Mouse (Mus musculus) intestine, embryonic 16.5 days (tissue): ENCODE data around the gene Podnl1. TPM values are rescaled to one million over a fixed set of nuclear protein-coding genes. Genes with fewer than 3 reads are reported as not detected.

Source experiments
- ATAC-seq: fragments of 200-750 bp; cut with Nextera tagmentation; 2 replicates; pipeline ENCODE4 v1.8.0; 2017; ENCODE audit warnings: moderate TSS enrichment, moderate library complexity
- H3K27ac ChIP-seq: fragments of 300-500 bp; sonication (generic); 2 replicates; pipeline ENCODE4 v1.5.1; 2014; ENCODE audit warnings: mild to moderate bottlenecking, low read length
- H3K27me3 ChIP-seq: fragments of 300-500 bp; sonication (generic); replicated peaks from 2 replicates; pipeline ENCODE4 v1.6.1; 2014; ENCODE audit warnings: low read length, control low read depth, mixed read lengths; ENCODE audit not compliant: control insufficient read depth, insufficient read depth
- H3K36me3 ChIP-seq: fragments of 300-500 bp; sonication (generic); 2 replicates; pipeline ENCODE4 v1.6.1; 2014; ENCODE audit warnings: low read length, control low read depth; ENCODE audit not compliant: control insufficient read depth, insufficient read depth
- H3K4me1 ChIP-seq: fragments of 300-500 bp; sonication (generic); 2 replicates; pipeline ENCODE4 v1.6.1; 2014; ENCODE audit warnings: low read length, control low read depth, mixed read lengths; ENCODE audit not compliant: control insufficient read depth, insufficient read depth
- H3K4me2 ChIP-seq: fragments of 300-500 bp; sonication (generic); 2 replicates; pipeline ENCODE4 v1.6.1; 2014; ENCODE audit warnings: low read depth, low read length, control low read depth
- H3K4me3 ChIP-seq: fragments of 300-500 bp; sonication (generic); 2 replicates; pipeline ENCODE4 v1.5.1; 2014; ENCODE audit warnings: mild to moderate bottlenecking, low read length
- H3K9ac ChIP-seq: fragments of 300-500 bp; sonication (generic); 2 replicates; pipeline ENCODE4 v1.6.1; 2014; ENCODE audit warnings: low read depth, low read length
- H3K9me3 ChIP-seq: fragments of 300-500 bp; sonication (generic); 2 replicates; pipeline ENCODE4 v1.6.1; 2016; ENCODE audit warnings: low read length, control low read depth; ENCODE audit not compliant: control insufficient read depth
- WGBS: fragments of 180-500 bp; shearing (Covaris S2); extraction: QIAGEN DNeasy Blood & Tissue Kit; methylation state at CpG from one replicate; pipeline ENCODE4 v1.1.7; 2014; 5-methylcytosine and 5-hydroxymethylcytosine counted together
- polyA plus RNA-seq: library from polyadenylated mRNA; unstranded; fragments of >200 nt; fragmentation: Nextera tagmentation; extraction: Ambion mirVana; gene quantifications from 2 replicates; pipeline ENCODE4 v1.2.1, GENCODE M21; 2015

The Podnl1 gene
- polyA plus RNA-seq = 0.38 TPM in 2 replicates

DNA sequence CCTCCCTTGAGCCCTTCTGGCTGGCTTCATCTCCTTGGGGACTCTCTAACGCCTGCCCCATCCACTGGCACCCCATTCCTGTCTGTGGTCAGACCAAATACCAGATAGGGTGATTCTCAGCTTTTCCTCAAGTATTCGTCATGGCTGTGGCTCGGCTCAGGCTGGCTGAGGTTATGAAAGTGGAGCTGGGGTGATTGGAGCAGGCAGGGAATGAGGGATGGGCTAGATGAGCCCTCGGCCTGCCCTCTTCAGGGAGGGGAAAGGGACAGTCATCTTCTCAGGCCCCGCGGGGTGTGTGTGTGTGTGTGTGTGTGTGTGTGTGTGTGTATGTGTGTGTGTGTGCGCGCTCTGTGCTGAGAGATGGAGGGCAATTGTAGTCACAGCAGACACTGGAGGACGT, at the start of gene Podnl1:
Podnl1 (plus strand) TSS at position 334 of the 400 bp plus-strand sequence.
- H3K4me2 ChIP-seq = no peak within 1 kb of the TSS
- H3K36me3 ChIP-seq = no peaks in the 10 kb centered on the region
- H3K9ac ChIP-seq = no peak within 1 kb of the TSS
- no peaks in the 10 kb centered on the region for H3K9me3 ChIP-seq
- no peaks in the 10 kb centered on the region for H3K27me3 ChIP-seq
- no peak within 1 kb of the TSS for H3K4me3 ChIP-seq
- 42% methylated on average over 8 of the region's 9 CpGs for WGBS
- no peaks in the 10 kb centered on the region for H3K4me1 ChIP-seq
- ATAC-seq = peak; percentile 56; the same call in 1 of the 2 replicates
- H3K27ac ChIP-seq = no peak within 1 kb of the TSS

DNA sequence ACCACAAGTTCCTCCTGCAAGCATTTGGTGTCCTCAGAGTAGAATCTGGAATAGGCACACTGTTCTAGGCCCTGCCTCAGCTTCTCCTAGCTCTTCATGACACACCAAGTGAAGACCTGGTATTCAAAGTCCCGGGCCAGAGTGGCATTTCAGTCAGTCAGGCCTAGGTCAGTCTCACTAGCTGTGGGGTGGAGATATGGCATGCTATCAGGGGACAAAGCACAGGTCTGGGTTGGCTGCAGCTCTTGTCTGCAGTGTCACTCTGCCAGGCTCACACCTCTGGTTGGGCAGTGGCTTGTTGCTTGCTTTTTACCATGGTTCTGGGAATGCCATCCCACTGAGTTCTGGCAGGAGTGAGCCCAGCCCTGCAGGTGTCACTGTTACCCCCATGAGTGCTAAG, 49.4 kb upstream of the Podnl1 start:
- Histone ChIP-seq H3K27me3 (no peaks in the 10 kb centered on the region), H3K27ac (no peak overlapping the region), H3K9ac (no peak overlapping the region), H3K4me2 (no peak overlapping the region), H3K9me3 (no peaks in the 10 kb centered on the region), H3K36me3 (peaks cover 13% of the 10 kb centered on the region), H3K4me1 (peaks cover 19% of the 10 kb centered on the region), H3K4me3 (no peak overlapping the region)
- no peak for ATAC-seq
- WGBS = 72% methylated on average over 1 of the region's 1 CpGs

DNA sequence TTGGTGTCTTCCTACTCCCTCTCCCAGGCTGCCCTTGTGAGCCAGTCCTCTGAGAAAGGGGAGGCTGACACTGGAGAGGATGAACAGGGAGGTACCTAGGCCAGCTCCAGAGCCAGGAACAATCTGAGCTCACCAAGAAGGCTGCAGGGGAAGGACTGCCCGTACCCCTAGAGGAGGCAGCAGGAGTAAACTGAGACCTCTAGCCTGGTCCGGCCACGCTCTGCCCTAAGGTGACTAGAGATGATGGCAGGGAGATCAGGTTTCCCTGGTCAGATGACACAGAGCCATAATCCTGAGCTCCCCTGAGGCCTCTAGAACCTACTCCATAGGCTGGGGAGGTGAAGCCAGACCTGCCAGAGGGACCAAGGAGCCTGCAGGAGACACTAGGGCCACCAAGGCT, 48.9 kb upstream of the Podnl1 start:
- peaks cover 13% of the 10 kb centered on the region for H3K36me3 ChIP-seq
- H3K4me3 ChIP-seq = no peak overlapping the region
- H3K27me3 ChIP-seq = no peaks in the 10 kb centered on the region
- H3K9me3 ChIP-seq = no peaks in the 10 kb centered on the region
- H3K4me2 ChIP-seq = no peak overlapping the region
- H3K4me1 ChIP-seq = peaks cover 15% of the 10 kb centered on the region
- 80% methylated on average over 3 of the region's 3 CpGs for WGBS
- no peak overlapping the region for H3K9ac ChIP-seq
- ATAC-seq = no peak
- no peak overlapping the region for H3K27ac ChIP-seq

DNA sequence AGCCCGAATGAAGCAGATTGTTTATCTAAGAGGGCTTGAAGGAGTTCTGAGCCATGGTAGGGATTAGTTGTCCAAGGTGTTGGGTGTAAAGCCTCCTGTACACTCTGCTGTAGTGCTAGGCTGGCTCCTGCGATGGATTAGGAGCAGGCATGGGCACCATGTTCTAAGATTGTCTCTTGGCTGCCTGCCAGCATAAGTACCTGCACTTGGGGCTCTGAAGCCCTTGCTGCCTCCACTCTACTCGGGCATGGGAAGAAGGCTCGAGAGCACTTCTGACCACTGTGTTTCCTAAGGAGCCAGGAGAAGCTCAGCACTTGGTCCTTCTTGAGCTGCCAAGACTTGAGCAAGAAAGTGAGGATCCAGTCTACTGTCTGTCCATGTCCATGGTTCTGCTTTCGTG, 46.6 kb upstream of the Podnl1 start:
- Histone ChIP-seq H3K4me3 (no peak overlapping the region), H3K27ac (no peak overlapping the region), H3K9me3 (no peaks in the 10 kb centered on the region), H3K36me3 (peaks cover 21% of the 10 kb centered on the region), H3K4me1 (0 out of 2 replicates have a peak, but pooled peaks cover 3% of the 10 kb centered on the region), H3K4me2 (no peak overlapping the region), H3K27me3 (no peaks in the 10 kb centered on the region), H3K9ac (no peak overlapping the region)
- no peak for ATAC-seq
- WGBS = 75% methylated on average over 5 of the region's 5 CpGs

DNA sequence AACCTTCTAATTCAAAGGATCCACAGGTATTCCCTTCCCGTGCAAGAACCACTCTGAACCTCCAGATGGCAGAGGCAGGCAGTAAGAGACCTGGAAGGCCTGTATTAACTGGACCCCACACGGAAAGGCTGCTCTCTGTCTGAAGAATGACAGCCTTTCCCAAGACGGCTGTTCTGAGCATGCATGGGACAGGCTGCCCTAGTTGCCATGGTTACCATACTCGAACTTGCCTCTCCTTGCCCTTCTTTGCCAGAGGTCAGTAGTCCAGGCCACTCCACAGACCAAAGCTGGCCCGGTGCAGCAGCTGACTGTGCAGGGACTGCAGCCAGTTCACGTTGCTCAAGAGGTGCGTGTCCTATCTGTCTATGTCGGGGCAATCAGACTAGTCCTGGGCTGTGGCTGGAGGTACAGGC, 42.0 kb upstream of the Podnl1 start:
- ATAC-seq = no peak; the same call in 1 of the 2 replicates
- no peaks in the 10 kb centered on the region for H3K27me3 ChIP-seq
- WGBS = 34% methylated on average over 8 of the region's 8 CpGs
- H3K4me1 ChIP-seq = 0 out of 2 replicates have a peak, but pooled peaks cover 2% of the 10 kb centered on the region
- H3K27ac ChIP-seq = no peak overlapping the region
- H3K4me2 ChIP-seq = no peak overlapping the region
- no peak overlapping the region for H3K9ac ChIP-seq
- peaks cover 12% of the 10 kb centered on the region for H3K36me3 ChIP-seq
- H3K9me3 ChIP-seq = no peaks in the 10 kb centered on the region
- no peak overlapping the region for H3K4me3 ChIP-seq

DNA sequence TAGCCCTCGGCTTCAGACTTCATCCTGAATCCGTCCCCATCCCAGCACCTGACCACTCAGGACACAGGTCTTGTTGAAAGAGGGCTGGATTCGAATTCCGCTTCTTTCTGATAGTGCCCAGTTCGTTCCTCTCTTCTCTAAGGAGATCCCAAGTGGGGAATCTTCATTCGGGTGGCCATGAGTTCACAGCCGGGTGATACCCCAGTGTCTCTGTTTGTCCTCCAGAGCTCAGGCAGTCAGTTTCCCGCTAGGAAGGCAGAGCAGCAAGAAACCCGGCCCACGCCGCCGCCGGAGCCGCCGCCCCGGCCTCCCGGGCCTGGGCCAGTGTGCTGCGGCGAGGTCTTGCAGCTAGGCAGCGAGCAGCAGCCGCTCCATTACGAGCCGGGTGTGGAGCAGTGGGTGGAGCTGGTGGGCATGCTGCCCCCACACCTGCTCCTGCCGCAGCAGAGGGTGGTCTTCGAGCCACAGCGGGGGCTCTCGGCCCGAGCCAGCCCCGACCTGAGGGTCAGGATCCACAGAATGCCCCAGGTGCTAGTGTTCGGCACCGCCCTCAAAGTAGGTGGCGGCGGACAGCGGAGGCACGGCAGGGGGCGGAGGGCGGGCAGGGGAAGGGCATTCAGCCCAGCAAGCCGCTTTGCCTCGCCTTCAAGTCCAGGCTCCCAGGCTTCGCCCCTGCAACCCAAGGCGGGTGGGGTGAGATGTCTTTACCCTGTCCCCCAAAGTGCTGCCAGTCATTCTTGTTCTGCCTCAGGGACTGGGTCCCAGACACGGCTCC, 41.3 kb upstream of the Podnl1 start:
- peak; percentile 14; the same call in 1 of the 2 replicates for ATAC-seq
- Histone ChIP-seq H3K36me3 (peaks cover 12% of the 10 kb centered on the region), H3K4me1 (no peaks in the 10 kb centered on the region), H3K9me3 (no peaks in the 10 kb centered on the region), H3K4me2 (no peak overlapping the region), H3K27me3 (no peaks in the 10 kb centered on the region), H3K9ac (no peak overlapping the region), H3K27ac (no peak overlapping the region), H3K4me3 (no peak overlapping the region)
- WGBS = 52% methylated on average over 42 of the region's 42 CpGs

DNA sequence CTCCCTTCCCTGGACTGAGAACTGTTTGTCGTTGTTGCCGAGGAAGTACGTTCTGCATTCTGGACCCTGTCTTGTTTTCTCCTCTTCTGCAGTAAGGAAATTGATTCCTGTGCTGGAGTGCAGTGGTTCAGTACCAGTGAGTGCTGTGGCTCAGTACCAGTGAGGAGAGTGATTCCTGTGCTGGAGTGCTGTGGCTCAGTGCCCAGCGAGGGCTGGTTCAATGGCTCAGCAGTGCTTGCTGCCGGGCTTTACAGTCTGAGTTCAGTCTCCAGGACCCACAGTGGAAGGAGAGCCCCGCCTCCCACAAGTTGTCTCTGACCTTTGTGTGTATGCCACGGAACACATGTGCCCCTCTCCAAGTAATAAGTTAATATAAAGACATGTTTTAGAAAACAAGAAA, 38.6 kb upstream of the Podnl1 start:
- WGBS = 83% methylated on average over 7 of the region's 7 CpGs
- Histone ChIP-seq H3K36me3 (peaks cover 18% of the 10 kb centered on the region), H3K4me3 (no peak overlapping the region), H3K9me3 (no peaks in the 10 kb centered on the region), H3K4me1 (no peaks in the 10 kb centered on the region), H3K27ac (no peak overlapping the region), H3K9ac (no peak overlapping the region), H3K4me2 (no peak overlapping the region), H3K27me3 (no peaks in the 10 kb centered on the region)
- ATAC-seq = no peak

DNA sequence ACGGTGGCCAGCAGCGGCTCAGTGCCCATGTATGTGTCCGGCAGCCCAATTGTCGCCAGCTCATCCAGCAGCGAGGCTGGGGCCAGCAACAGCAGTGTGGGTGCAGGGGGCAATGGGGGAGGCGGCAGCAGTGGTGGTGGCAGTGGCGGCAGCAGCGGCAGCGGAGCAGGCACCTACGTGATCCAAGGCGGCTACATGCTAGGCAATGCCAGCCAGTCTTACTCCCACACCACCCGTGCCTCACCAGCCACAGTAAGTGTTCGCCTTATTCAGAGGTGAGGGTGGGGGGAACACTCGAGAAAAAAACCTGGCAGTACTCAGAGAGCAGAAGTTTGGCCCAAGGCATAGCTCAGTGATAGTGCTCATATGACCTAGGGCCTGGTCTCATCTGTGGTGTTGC, 38.0 kb upstream of the Podnl1 start:
- ATAC-seq = no peak
- no peaks in the 10 kb centered on the region for H3K9me3 ChIP-seq
- H3K27me3 ChIP-seq = no peaks in the 10 kb centered on the region
- peaks cover 11% of the 10 kb centered on the region; the same call in 1 of the 2 replicates for H3K36me3 ChIP-seq
- H3K4me2 ChIP-seq = no peak overlapping the region
- H3K4me3 ChIP-seq = no peak overlapping the region
- no peak overlapping the region for H3K27ac ChIP-seq
- 96% methylated on average over 14 of the region's 14 CpGs for WGBS
- no peaks in the 10 kb centered on the region for H3K4me1 ChIP-seq
- H3K9ac ChIP-seq = no peak overlapping the region

DNA sequence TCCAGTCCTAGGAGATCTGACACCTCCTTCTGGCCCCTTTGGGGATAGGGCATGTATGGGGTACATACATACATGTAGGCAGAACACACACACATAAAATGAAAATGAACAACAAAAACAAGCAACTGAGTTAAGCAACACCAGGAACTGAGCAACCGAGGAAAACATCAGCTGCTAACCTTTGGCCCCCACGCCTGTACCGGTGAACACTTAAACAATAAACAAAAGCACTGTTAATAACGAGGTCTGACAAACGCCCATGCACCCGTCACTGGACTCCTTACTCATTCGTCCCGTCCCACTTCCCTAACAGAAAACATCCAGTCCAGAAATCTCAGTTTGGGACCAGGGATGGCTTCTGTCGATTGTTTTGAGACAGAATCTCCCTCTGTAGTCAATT, 36.5 kb upstream of the Podnl1 start:
- H3K9me3 ChIP-seq = no peaks in the 10 kb centered on the region
- no peaks in the 10 kb centered on the region for H3K4me1 ChIP-seq
- WGBS = 67% methylated on average over 9 of the region's 9 CpGs
- no peak overlapping the region for H3K27ac ChIP-seq
- H3K9ac ChIP-seq = no peak overlapping the region
- H3K4me2 ChIP-seq = no peak overlapping the region
- H3K27me3 ChIP-seq = no peaks in the 10 kb centered on the region
- no peak overlapping the region for H3K4me3 ChIP-seq
- peaks cover 14% of the 10 kb centered on the region; the same call in 1 of the 2 replicates for H3K36me3 ChIP-seq
- no peak for ATAC-seq
